Mouse (Mus musculus): ENCODE data around the gene Zdhhc4. TPM values are rescaled to one million over a fixed set of nuclear protein-coding genes. Genes with fewer than 3 reads are reported as not detected.

Gene Zdhhc4
- polyA plus RNA-seq, 1 experiment from 2014 or later: 70.4 TPM

DNA sequence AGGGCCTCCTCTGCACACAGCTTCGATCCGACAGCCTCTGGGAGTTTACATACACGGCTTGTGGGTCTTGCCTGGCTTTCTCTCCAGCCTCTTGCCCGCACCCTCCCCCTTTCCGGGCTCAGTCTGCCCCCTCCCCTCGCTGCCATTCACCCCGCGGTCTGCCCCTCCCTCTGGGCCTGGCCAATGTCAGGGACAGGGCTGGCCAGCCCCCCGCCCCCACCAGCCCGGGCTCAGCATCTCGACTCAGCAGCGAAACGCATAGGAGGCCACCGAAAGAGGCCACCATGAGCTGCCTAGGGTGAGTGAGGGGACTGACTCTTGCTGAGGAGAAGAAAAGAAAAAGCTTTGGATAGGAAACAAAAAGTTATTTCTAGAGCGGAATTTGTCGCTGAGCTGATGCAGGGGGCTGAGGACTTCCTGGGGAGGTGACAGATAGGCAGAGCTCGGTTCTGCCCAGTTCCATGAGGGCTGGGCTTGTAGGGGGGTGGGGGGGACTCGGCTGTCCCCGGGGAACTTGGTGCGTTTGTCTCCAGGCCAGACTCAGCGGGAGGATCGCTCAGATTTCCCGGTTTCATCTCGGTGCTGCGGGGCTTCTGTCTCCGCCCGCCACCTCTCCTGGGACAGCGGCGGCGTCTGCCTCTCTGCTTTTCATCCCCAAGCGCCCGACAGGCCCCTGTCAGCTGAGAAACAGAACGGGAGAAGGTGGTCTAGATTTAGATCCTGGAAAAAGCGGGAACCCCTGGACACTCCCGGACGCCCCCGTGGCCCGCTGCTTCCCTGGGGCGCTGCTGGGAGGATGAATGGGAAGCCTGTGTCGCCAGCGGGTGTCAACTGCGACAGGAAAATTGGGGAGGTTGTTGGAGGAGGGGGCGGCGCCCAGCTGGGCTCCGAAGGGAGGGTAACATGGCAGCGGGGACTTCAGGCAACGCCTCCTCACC lies 34.9 kb upstream of the Zdhhc4 start:
- Histone ChIP-seq H3K36me3 (ENCODE audit: control insufficient read depth, insufficient read depth, low read length) (no peaks in the 10 kb centered on the region), H3K9ac (ENCODE audit: low read depth, low read length) (peak overlapping the region; percentile 66), H3K4me2 (ENCODE audit: low read length) (peak overlapping the region; percentile 94), H3K27ac (ENCODE audit: low read length) (no peak overlapping the region), H3K9me3 (replicated peaks; ENCODE audit: control insufficient read depth, low read length, poor library complexity, severe bottlenecking) (no peaks in the 10 kb centered on the region), H3K4me3 (ENCODE audit: low read depth, low read length) (peak overlapping the region; percentile 50), H3K4me1 (ENCODE audit: control insufficient read depth, insufficient read depth, low read length) (peaks cover 13% of the 10 kb centered on the region), H3K27me3 (ENCODE audit: control insufficient read depth, insufficient read depth, low read depth, low read length) (peaks cover 8% of the 10 kb centered on the region)
- WGBS: under 1% methylated on average over 45 of the region's 47 CpGs
- ATAC-seq: peak; percentile 45

DNA sequence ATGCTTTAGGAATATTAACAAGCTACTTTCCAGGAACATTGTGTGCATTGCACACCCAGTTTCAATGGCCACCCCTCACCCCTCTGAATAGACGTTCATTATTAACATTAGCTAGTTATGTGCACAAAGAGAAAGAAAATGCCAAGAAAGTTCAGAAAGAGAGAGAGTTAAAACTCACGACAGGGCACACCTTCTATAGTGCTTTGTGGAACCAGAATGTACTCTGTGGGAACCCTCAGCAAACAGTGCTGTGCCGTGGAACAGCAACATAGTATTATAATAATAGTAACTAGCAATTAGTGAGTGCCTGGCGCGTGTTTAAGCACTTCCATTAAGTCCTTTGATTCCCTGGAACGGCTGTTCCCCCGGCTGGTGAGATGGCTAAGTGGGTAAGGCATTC lies 32.4 kb upstream of the Zdhhc4 start:
- no peak overlapping the region for H3K4me3 ChIP-seq (ENCODE audit: low read depth, low read length)
- ATAC-seq: no peak
- no peaks in the 10 kb centered on the region for H3K36me3 ChIP-seq (ENCODE audit: control insufficient read depth, insufficient read depth, low read length)
- no peaks in the 10 kb centered on the region for H3K9me3 ChIP-seq (replicated peaks; ENCODE audit: control insufficient read depth, low read length, poor library complexity, severe bottlenecking)
- no peak overlapping the region for H3K4me2 ChIP-seq (ENCODE audit: low read length)
- 58% methylated on average over 7 of the region's 7 CpGs for WGBS
- H3K27ac ChIP-seq (ENCODE audit: low read length): no peak overlapping the region
- H3K4me1 ChIP-seq (ENCODE audit: control insufficient read depth, insufficient read depth, low read length): peaks cover 21% of the 10 kb centered on the region
- no peaks in the 10 kb centered on the region; the same call in none of the 2 replicates for H3K27me3 ChIP-seq (ENCODE audit: control insufficient read depth, insufficient read depth, low read depth, low read length)
- H3K9ac ChIP-seq (ENCODE audit: low read depth, low read length): no peak overlapping the region

DNA sequence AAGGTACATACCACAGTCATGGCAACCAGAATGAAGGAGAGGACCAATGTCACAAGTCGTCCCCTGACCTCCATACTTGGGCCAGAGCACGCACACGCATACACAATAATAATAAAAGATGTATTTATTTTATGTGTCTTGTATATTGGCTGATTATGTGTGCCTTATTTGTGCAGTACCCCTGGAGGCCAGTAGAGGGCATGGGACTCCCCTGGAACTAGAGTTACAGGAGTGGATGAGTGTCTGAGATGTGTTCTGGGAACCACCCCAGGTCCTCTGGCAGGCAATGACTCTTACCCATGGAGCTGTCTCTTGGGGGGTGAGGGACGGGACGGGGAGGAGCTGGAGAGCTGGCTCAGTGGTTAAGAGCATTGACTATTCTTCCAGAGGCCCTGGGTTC lies 30.9 kb upstream of the Zdhhc4 start:
- WGBS: 67% methylated on average over 5 of the region's 5 CpGs
- H3K9me3 ChIP-seq (replicated peaks; ENCODE audit: control insufficient read depth, low read length, poor library complexity, severe bottlenecking): no peaks in the 10 kb centered on the region
- H3K9ac ChIP-seq (ENCODE audit: low read depth, low read length): no peak overlapping the region
- H3K4me2 ChIP-seq (ENCODE audit: low read length): no peak overlapping the region
- no peaks in the 10 kb centered on the region for H3K36me3 ChIP-seq (ENCODE audit: control insufficient read depth, insufficient read depth, low read length)
- H3K27ac ChIP-seq (ENCODE audit: low read length): no peak overlapping the region
- no peak for ATAC-seq
- H3K4me1 ChIP-seq (ENCODE audit: control insufficient read depth, insufficient read depth, low read length): peaks cover 21% of the 10 kb centered on the region
- H3K27me3 ChIP-seq (ENCODE audit: control insufficient read depth, insufficient read depth, low read depth, low read length): no peaks in the 10 kb centered on the region; the same call in none of the 2 replicates
- H3K4me3 ChIP-seq (ENCODE audit: low read depth, low read length): no peak overlapping the region

DNA sequence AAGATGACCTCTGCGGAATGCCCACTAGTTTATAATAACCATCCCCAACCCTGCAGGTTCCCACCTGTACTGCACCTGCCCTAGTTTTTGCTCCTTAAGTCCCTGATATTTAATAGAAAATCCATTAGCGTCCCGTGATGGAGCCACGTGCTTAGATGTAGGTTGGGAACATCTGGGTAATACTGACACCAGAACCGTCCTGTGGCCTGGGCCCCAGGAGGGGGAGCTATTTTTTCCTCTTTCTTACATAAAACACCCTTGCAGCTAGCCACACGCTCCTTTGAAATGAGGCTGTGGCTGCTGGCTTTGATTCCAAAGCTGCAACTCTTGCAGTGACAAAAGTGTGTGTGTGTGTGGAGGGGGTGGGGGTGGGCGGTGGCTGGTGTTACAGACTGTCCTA lies 30.2 kb upstream of the Zdhhc4 start:
- ATAC-seq: no peak
- WGBS: 29% methylated on average over 7 of the region's 7 CpGs
- Histone ChIP-seq H3K9me3 (replicated peaks; ENCODE audit: control insufficient read depth, low read length, poor library complexity, severe bottlenecking) (no peaks in the 10 kb centered on the region), H3K9ac (ENCODE audit: low read depth, low read length) (no peak overlapping the region), H3K36me3 (ENCODE audit: control insufficient read depth, insufficient read depth, low read length) (no peaks in the 10 kb centered on the region), H3K4me2 (ENCODE audit: low read length) (no peak overlapping the region), H3K27me3 (ENCODE audit: control insufficient read depth, insufficient read depth, low read depth, low read length) (no peaks in the 10 kb centered on the region; the same call in none of the 2 replicates), H3K27ac (ENCODE audit: low read length) (no peak overlapping the region), H3K4me3 (ENCODE audit: low read depth, low read length) (no peak overlapping the region), H3K4me1 (ENCODE audit: control insufficient read depth, insufficient read depth, low read length) (peaks cover 17% of the 10 kb centered on the region)

DNA sequence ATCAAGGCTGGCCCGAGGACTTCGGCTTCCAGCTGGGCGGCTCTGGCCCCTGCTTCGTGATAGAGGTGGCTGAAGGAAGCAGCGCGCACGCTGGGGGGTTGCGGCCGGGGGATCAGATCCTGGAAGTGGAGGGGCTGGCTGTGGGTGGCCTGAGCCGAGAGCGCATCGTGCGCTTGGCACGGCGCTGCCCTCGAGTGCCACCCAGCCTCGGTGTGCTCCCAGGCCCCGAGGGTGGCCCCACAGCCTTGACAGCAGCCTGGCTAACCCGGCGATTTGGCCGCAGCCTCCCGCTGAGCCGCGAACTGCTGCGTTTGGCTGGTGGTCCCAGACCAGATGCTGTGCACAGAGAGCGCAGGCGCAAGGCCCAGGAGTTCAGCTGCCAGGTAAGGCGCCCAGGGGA lies 28.5 kb upstream of the Zdhhc4 start:
- Histone ChIP-seq H3K36me3 (ENCODE audit: control insufficient read depth, insufficient read depth, low read length) (no peaks in the 10 kb centered on the region), H3K9ac (ENCODE audit: low read depth, low read length) (peak overlapping the region; percentile 56), H3K27me3 (ENCODE audit: control insufficient read depth, insufficient read depth, low read depth, low read length) (no peaks in the 10 kb centered on the region; the same call in none of the 2 replicates), H3K9me3 (replicated peaks; ENCODE audit: control insufficient read depth, low read length, poor library complexity, severe bottlenecking) (no peaks in the 10 kb centered on the region), H3K27ac (ENCODE audit: low read length) (no peak overlapping the region), H3K4me1 (ENCODE audit: control insufficient read depth, insufficient read depth, low read length) (peaks cover 8% of the 10 kb centered on the region; the same call in 1 of the 2 replicates), H3K4me3 (ENCODE audit: low read depth, low read length) (peak overlapping the region; percentile 28), H3K4me2 (ENCODE audit: low read length) (peak overlapping the region; percentile 49)
- 2% methylated on average over 27 of the region's 28 CpGs for WGBS
- no peak for ATAC-seq

DNA sequence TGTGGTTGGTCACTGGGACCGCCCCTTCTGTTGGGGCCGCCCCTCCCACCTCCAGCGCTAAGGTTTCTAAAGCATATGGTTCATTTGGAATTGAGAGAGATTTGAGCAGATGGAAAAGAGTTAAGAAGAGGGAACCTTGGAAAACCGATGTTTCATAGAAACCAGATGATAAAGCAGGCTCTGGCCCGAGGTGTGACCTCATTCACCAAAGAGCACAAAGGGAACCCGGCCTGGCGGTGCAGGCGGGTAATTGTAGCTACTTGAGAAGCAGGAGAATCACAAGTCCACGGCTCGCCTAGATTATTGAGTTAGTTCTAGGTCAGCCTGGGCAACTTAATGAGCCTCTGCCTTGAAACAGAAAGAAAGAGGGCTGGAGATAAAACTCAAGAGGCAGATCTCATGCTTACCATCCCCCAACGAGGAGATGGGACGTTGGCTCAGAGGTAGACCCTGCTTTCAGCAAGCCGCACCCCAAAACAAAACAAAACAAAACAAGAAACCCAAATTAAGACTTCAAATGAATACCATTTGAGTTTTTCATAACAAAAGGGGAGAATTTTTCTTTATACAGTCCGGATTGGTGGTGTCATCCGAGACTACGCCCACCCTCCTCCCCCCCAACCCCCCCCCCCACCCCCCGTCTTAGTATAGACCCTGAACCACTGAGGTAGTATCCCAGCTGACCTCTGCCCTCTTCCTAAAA lies 27.8 kb upstream of the Zdhhc4 start, which contains the start of gene Grid2ip:
Grid2ip (plus strand) TSS at position 653 of the 703 bp plus-strand sequence.
- Histone ChIP-seq H3K9ac (ENCODE audit: low read depth, low read length) (peak within 1 kb of the TSS; percentile 56), H3K4me3 (ENCODE audit: low read depth, low read length) (peak within 1 kb of the TSS; percentile 28), H3K27ac (ENCODE audit: low read length) (no peak within 1 kb of the TSS), H3K4me1 (ENCODE audit: control insufficient read depth, insufficient read depth, low read length) (peaks cover 8% of the 10 kb centered on the region; the same call in 1 of the 2 replicates), H3K4me2 (ENCODE audit: low read length) (peak within 1 kb of the TSS; percentile 49), H3K9me3 (replicated peaks; ENCODE audit: control insufficient read depth, low read length, poor library complexity, severe bottlenecking) (no peaks in the 10 kb centered on the region; the same call in 1 of the 2 replicates), H3K36me3 (ENCODE audit: control insufficient read depth, insufficient read depth, low read length) (no peaks in the 10 kb centered on the region), H3K27me3 (ENCODE audit: control insufficient read depth, insufficient read depth, low read depth, low read length) (no peaks in the 10 kb centered on the region; the same call in none of the 2 replicates)
- 17% methylated on average over 17 of the region's 17 CpGs for WGBS
- no peak for ATAC-seq

DNA sequence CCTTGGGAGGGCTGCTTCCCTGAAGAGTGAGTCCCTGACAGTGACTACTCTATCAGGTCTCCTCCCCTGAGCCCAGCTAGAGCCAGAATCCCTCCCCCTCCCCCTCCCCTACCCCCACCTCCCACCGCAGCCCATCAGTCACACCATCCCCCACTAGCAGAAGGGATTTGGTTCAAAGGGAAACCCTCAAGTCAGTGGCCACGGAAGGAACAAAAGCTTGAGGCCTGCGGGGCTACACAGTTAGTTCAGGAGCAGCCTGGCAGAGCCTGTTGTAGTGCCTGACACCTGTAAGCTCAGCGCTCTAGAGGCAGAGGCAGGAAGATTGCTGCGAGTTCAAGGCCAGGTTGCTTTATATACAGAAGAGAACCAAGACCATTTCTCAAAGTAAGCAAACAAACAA lies 27.0 kb upstream of the Zdhhc4 start:
- H3K36me3 ChIP-seq (ENCODE audit: control insufficient read depth, insufficient read depth, low read length): no peaks in the 10 kb centered on the region
- 29% methylated on average over 5 of the region's 5 CpGs for WGBS
- peaks cover under 1% of the 10 kb centered on the region; the same call in 1 of the 2 replicates for H3K9me3 ChIP-seq (replicated peaks; ENCODE audit: control insufficient read depth, low read length, poor library complexity, severe bottlenecking)
- H3K27me3 ChIP-seq (ENCODE audit: control insufficient read depth, insufficient read depth, low read depth, low read length): no peaks in the 10 kb centered on the region; the same call in none of the 2 replicates
- ATAC-seq: no peak
- no peak overlapping the region for H3K4me2 ChIP-seq (ENCODE audit: low read length)
- H3K9ac ChIP-seq (ENCODE audit: low read depth, low read length): no peak overlapping the region
- no peak overlapping the region for H3K4me3 ChIP-seq (ENCODE audit: low read depth, low read length)
- H3K4me1 ChIP-seq (ENCODE audit: control insufficient read depth, insufficient read depth, low read length): peaks cover 8% of the 10 kb centered on the region; the same call in 1 of the 2 replicates
- H3K27ac ChIP-seq (ENCODE audit: low read length): no peak overlapping the region

DNA sequence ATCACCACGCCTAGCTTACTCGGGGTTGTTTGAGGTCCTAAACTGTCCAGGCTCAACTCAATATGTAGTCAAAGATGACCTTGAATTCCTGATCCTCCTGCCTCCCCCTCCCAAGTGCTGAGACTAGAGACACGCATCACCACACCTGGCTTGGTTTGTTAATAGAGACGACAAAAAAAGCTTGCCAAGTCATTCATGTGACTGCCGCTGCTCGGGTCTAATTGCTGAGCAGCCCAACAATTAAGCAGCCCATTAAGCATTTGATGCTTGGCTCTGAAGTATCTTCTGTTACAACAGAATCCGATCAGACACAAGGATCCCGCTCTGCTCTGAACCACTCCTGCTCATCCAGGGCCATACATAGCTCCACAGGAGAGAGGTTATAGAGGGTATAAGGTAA lies 17.3 kb upstream of the Zdhhc4 start:
- no peak overlapping the region for H3K27ac ChIP-seq (ENCODE audit: low read length)
- peaks cover 13% of the 10 kb centered on the region; the same call in 1 of the 2 replicates for H3K9me3 ChIP-seq (replicated peaks; ENCODE audit: control insufficient read depth, low read length, poor library complexity, severe bottlenecking)
- no peak overlapping the region for H3K9ac ChIP-seq (ENCODE audit: low read depth, low read length)
- no peaks in the 10 kb centered on the region for H3K36me3 ChIP-seq (ENCODE audit: control insufficient read depth, insufficient read depth, low read length)
- no peaks in the 10 kb centered on the region for H3K4me1 ChIP-seq (ENCODE audit: control insufficient read depth, insufficient read depth, low read length)
- no peak overlapping the region for H3K4me2 ChIP-seq (ENCODE audit: low read length)
- no peak overlapping the region for H3K4me3 ChIP-seq (ENCODE audit: low read depth, low read length)
- H3K27me3 ChIP-seq (ENCODE audit: control insufficient read depth, insufficient read depth, low read depth, low read length): no peaks in the 10 kb centered on the region
- 68% methylated on average over 8 of the region's 8 CpGs for WGBS
- no peak for ATAC-seq
